Mouse (Mus musculus): ENCODE measurements at regions not wholly inside any gene's neighbourhood (a gene's known extent, or its start where the extent isn't known, plus 50 kb on each side); places are given as distances from the start of the nearest gene placed in this dataset.

DNA sequence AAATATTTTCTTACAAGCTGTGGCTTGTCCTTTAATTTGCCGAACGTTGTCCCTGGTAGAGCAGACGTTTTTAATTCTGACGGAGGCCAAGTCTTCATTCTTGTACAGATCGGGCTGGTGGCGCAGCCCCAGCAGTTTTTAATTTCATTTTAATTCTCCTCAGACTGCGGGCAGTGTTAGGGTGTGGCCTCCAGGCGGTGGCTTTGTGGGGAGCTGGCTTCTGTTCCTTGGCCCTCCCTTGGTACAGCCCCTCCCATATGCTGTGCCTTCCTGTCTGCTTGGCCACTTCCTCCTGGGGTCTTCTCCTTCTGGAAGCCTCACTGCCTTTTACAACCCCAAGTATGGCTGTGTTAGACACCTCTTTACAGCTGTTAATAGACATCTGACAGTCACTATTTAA lies 189.7 kb upstream of the Zfp507 start:
- no peak for TF ChIP-seq CTCF (IDR thresholded peaks at IDR 0.05; ENCODE audit: control insufficient read depth, insufficient read depth, insufficient replicate concordance, low read depth, low read length)
- no peak for TF ChIP-seq POLR2A (IDR thresholded peaks at IDR 0.05; ENCODE audit: control insufficient read depth, low read depth, low read length)

Measured in testis, adult 2 months (tissue).